Mouse (Mus musculus) CH12.LX (cell line): ENCODE results near the gene Shisa8.

ENCODE experiments used
- CHD1 ChIP-seq: IDR thresholded peaks from 2 replicates; pipeline ENCODE4 v1.6.1; 2012; ENCODE audit warnings: low read depth, low read length, improper control_type of control experiment, inconsistent platforms
- CHD2 ChIP-seq: IDR thresholded peaks from 2 replicates; pipeline ENCODE4 v1.6.1; 2011; ENCODE audit warnings: low read length, improper control_type of control experiment
- CTCF ChIP-seq, 2 experiments: IDR thresholded peaks in 1 of 2; conservative IDR thresholded peaks in 1 of 2; 2 replicates each; pipeline ENCODE4 v1.5.1; 2011 to 2012; ENCODE audit warnings: low read depth in 2 of 2, low read length in 2 of 2, improper control_type of control experiment in 1 of 2, inconsistent platforms in 1 of 2, mild to moderate bottlenecking in 1 of 2, moderate library complexity in 1 of 2
- EP300 ChIP-seq: IDR thresholded peaks from 2 replicates; pipeline ENCODE4 v1.6.1; 2011; ENCODE audit warnings: low read length, improper control_type of control experiment
- HCFC1 ChIP-seq: IDR thresholded peaks from 2 replicates; pipeline ENCODE4 v1.6.1; 2012; ENCODE audit warnings: low read depth, mild to moderate bottlenecking, inconsistent platforms, low read length, improper control_type of control experiment
- MXI1 ChIP-seq: IDR thresholded peaks from 2 replicates; pipeline ENCODE4 v1.6.1; 2011; ENCODE audit warnings: mild to moderate bottlenecking, low read depth, low read length, improper control_type of control experiment
- POLR2A ChIP-seq: IDR thresholded peaks from 2 replicates; pipeline ENCODE4 v1.6.1; 2011; ENCODE audit warnings: low read depth, mild to moderate bottlenecking, improper control_type of control experiment, low read length
- RAD21 ChIP-seq: IDR thresholded peaks from 2 replicates; pipeline ENCODE4 v1.6.1; 2011; ENCODE audit warnings: low read depth, mild to moderate bottlenecking, low read length, improper control_type of control experiment, moderate library complexity
- SMC3 ChIP-seq: IDR thresholded peaks from 2 replicates; pipeline ENCODE4 v1.6.1; 2011; ENCODE audit warnings: low read depth, low read length, improper control_type of control experiment
- ZKSCAN1 ChIP-seq: IDR thresholded peaks from 2 replicates; pipeline ENCODE4 v1.6.1; 2012; ENCODE audit warnings: low read depth, inconsistent platforms, low read length, improper control_type of control experiment, borderline replicate concordance

DNA sequence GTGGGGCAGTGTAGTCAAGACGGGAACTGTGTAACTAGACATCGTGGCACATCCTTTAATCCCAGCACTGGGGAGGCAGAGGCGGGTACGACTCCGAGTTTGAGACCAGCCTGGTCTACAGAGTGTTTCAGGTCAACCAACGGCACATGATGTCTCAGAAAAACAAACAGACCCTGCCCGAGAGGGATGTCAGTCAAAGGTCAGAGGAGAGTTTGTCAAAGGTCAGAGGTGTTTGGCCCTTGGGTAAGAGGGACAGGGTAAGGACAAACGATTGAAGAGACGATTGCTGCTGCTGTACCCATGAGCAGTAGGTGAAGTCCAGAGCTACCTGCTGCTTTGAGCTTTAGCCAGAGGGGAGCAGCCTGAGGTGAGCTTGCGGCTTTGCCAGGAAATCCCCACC is 29.0 kb downstream of the Shisa8 start:
- no peak for TF ChIP-seq CHD2
- no peak for TF ChIP-seq SMC3
- no peak for TF ChIP-seq EP300
- no peak for TF ChIP-seq ZKSCAN1
- TF ChIP-seq POLR2A: no peak
- TF ChIP-seq CHD1: no peak
- TF ChIP-seq RAD21: no peak
- TF ChIP-seq CTCF (conservative IDR thresholded peaks at IDR 0.05 in 1 of 2, IDR thresholded peaks at IDR 0.05 in 1 of 2; ENCODE audit: low read depth in 2 of 2, low read length in 2 of 2): no peak
- TF ChIP-seq MXI1: no peak
- no peak for TF ChIP-seq HCFC1
